25 mouse cellular contexts compared by ENCODE assay signal in genomic region chr6:96578649-96579048, GRCm38 (mm10).
DNase-seq lines count a peak whose midpoint lies in the region; ATAC-seq lines count a peak whose summit lies in the region.
"Had no signal": no experiment of that assay in that cellular context is flagged by ENCODE, and none has a peak within 500 bp of the region (broad histone marks: within the 10 kb centered on the region; RNA-seq: fewer than 3 reads in every experiment).

No protein-coding gene starts in this region.

- 85% methylated on average over 5 of the region's 5 CpGs for WGBS in midbrain, embryonic 10.5 days

- DNase-seq in 416B (ENCODE audit: low read depth): peak; percentile 4
- DNase-seq in left cerebral cortex, adult 11 months (ENCODE audit: low spot score): no peak
- no peak for DNase-seq in midbrain, embryonic 10.5 days (ENCODE audit: low spot score)
- no peak for DNase-seq in lung, postnatal 14 days
- DNase-seq: adrenal gland, adult 8-10 months; adrenal gland, postnatal 14 days; adrenal gland, postnatal 36 days; B cell, adult 2 months; cerebellum, adult 11-12 months; cerebellum, adult 8-10 months; cerebellum, adult 9-11 months; cerebellum, postnatal 14 days; cerebellum, postnatal 36 days; forebrain, postnatal 0 days had no signal

- no peak overlapping the region for H3K27ac ChIP-seq in midbrain, embryonic 10.5 days (replicated peaks)
- H3K27ac ChIP-seq: embryonic facial prominence, embryonic 10.5 days; embryonic facial prominence, embryonic 12.5 days; forebrain, embryonic 13.5 days; forebrain, embryonic 15.5 days had no signal

- H3K9me3 ChIP-seq in midbrain, embryonic 10.5 days (replicated peaks): no peaks in the 10 kb centered on the region
- H3K9me3 ChIP-seq: embryonic facial prominence, embryonic 10.5 days; embryonic facial prominence, embryonic 12.5 days; forebrain, embryonic 13.5 days; forebrain, embryonic 15.5 days had no signal

- ATAC-seq in common myeloid progenitor, adult 5-6 weeks (replicated peaks; ENCODE audit: low read depth, poor library complexity, severe bottlenecking): peak; percentile 85
- ATAC-seq in megakaryocyte, adult 5-6 weeks (ENCODE audit: poor library complexity, severe bottlenecking): peak; percentile 42; the same call in 1 of the 2 replicates
- ATAC-seq: activated CD4-positive, CD25-positive, alpha-beta regulatory T cell, adult 4 months; CD4-positive, CD25-positive, alpha-beta regulatory T cell, adult 4 months; forebrain, embryonic 13.5 days; forebrain, embryonic 15.5 days; forebrain, postnatal 0 days; Patski had no signal

- no peaks in the 10 kb centered on the region for H3K36me3 ChIP-seq in midbrain, embryonic 10.5 days
- H3K36me3 ChIP-seq: embryonic facial prominence, embryonic 10.5 days; embryonic facial prominence, embryonic 12.5 days; forebrain, embryonic 15.5 days; G1E had no signal

- H3K4me3 ChIP-seq in midbrain, embryonic 10.5 days: no peak overlapping the region
- H3K4me3 ChIP-seq: embryonic facial prominence, embryonic 10.5 days; embryonic facial prominence, embryonic 12.5 days; forebrain, embryonic 13.5 days; forebrain, embryonic 15.5 days had no signal

- H3K4me1 ChIP-seq in midbrain, embryonic 10.5 days: no peaks in the 10 kb centered on the region
- H3K4me1 ChIP-seq: embryonic facial prominence, embryonic 10.5 days; embryonic facial prominence, embryonic 12.5 days; forebrain, embryonic 13.5 days; forebrain, embryonic 15.5 days had no signal

- no peaks in the 10 kb centered on the region for H3K27me3 ChIP-seq in midbrain, embryonic 10.5 days (ENCODE audit: low read depth, poor library complexity, severe bottlenecking)
- H3K27me3 ChIP-seq: CH12.LX; embryonic facial prominence, embryonic 12.5 days; forebrain, embryonic 13.5 days; forebrain, embryonic 15.5 days; Patski had no signal
